Mouse (Mus musculus) layer of hippocampus, adult 9-10 months (tissue): ENCODE data around the gene Ehmt2.
"Not testable (repeated sequence)": the region's sequence is repeated elsewhere in the genome, so short reads cannot be mapped to it uniquely, and the experiment has no call there.

Experiments used
- DNase-seq: peaks from one replicate; pipeline ENCODE4 v3.0.0; 2022; ENCODE audit warnings: low spot score

Gene Ehmt2

DNA sequence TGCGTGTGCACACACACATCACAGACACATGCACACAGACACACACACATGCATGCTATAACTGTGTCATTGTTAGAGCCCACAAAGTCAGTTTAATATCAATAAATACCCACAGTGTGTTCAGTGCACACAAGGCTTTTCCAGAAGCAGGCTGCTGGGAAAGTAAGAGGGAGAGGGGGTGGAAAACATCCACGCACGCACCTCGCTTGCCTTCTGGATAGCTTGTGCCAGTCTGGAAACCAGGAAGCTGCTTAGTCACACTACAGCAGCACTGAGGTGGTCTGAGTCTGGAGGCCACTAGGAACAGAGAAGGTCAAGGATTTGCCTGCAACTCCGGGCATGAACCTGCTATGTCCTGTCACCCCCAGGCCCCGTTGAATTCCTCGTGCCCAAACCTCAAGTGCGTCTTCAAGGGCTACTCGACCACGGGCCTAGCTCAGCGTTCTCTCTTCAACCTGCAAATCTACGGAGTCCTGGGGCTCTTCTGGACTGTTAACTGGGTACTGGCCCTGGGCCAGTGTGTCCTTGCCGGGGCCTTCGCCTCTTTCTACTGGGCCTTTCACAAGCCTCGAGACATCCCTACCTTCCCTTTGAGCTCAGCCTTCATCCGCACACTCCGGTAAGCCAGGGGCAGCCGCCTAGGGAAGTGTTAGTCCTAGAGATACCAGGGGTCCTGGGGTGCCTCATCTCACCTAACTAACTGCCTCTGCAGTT, 29.2 kb downstream of the Ehmt2 start:
- DNase-seq, result no peak

DNA sequence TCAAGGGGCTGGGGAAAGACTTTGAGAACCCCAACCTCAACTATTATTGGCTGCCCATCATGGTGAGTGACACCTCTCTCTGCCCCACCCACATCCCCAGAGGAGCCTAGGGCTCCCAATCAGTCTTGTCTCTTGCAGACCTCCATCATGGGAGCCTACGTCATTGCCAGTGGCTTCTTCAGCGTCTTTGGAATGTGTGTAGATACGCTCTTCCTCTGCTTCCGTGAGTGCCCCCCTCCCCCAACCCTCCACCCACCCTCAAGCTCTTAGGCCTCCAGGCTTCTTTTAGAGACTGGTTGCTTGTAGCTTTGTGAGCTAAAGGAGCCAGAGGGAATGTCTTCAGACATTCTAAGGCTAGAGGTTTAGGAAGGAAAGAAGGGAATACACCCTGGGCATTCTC, 30.6 kb downstream of the Ehmt2 start:
- DNase-seq, result no peak

DNA sequence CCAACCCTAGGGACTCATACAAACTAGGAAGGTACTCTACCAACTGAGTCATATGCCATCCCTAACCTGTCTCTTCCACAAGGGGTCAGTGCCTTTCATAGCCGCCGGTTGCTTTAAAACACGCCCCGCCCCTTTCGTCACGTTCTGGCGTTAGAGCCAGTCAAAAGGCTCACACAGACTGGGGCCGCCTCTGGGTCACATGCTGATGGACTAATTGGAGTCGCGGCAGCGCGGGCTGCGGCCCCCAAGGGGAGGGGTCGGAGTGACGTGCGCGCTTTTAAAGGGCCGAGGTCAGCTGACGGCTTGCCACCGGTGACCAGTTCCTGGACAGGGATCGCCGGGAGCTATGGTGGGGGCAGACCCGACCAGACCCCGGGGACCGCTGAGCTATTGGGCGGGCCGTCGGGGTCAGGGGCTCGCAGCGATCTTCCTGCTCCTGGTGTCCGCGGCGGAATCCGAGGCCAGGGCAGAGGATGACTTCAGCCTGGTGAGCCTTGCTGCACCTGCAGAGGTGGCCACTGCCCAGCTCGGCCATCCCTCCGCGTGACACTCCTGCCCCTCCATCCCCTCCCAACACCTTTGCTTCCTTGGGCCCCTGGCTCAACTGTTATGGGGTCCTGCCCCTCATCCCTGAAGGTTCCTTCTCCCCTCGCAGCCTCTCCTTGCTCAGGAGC, 32.9 kb downstream of the Ehmt2 start, which contains the start of gene Neu1:
Neu1 (plus strand) TSS at position 193 of the 674 bp plus-strand sequence.
- peak; percentile 97 for DNase-seq

DNA sequence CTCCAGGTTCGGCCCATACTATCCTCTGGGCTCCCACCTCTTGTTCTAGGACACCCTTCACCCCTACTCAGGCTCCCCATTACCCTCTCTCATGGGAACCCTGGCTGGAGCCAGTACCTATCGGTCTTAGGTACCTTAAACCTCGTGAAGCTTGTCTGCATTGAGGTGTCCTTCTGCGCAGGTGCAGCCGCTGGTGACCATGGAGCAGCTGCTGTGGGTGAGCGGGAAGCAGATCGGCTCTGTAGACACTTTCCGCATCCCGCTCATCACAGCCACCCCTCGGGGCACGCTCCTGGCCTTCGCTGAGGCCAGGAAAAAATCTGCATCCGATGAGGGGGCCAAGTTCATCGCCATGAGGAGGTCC, 33.4 kb downstream of the Ehmt2 start:
- DNase-seq, result no peak

DNA sequence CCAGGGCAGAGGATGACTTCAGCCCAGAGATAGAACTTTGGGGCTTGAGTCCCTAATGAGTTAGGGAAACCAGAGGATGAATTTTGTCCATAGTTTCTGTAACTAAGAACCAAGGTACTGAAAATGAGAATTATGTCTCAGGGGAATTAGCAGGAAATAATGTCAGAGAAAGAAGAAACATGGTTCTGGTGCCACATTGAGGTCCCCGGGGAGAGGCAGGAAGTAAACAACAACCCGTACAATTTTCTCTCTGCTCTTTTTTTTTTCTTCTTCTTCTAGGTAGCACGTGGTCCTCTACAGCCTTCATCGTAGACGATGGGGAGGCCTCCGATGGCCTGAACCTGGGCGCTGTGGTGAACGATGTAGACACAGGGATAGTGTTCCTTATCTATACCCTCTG, 34.0 kb downstream of the Ehmt2 start:
- DNase-seq, result no peak

DNA sequence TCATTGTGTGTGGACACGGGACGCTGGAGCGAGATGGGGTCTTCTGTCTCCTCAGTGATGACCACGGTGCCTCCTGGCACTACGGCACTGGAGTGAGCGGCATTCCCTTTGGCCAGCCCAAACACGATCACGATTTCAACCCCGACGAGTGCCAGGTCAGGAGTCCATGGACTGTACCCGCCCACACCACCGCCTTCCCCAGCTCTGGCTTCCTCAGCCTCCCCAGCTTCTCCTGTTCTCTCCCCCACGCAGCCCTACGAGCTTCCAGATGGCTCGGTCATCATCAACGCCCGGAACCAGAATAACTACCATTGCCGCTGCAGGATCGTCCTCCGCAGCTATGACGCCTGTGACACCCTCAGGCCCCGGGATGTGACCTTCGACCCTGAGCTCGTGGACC, 35.8 kb downstream of the Ehmt2 start:
- no peak for DNase-seq

DNA sequence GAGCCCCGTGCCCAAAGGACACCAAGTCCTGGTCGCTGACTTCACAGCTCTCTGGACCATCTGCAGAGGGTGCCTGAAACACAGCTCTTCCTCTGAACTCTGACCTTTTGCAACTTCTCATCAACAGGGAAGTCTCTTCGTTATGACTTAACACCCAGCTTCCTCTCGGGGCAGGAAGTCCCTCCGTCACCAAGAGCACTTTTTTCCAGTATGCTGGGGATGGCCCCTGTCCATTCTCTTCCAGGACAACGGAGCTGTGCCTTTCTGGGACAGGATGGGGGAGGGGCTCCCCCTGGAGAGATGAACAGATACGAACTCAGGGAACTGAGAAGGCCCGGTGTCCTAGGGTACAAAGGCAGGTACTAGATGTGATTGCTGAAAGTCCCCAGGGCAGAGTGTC, 36.6 kb downstream of the Ehmt2 start:
- no peak for DNase-seq

DNA sequence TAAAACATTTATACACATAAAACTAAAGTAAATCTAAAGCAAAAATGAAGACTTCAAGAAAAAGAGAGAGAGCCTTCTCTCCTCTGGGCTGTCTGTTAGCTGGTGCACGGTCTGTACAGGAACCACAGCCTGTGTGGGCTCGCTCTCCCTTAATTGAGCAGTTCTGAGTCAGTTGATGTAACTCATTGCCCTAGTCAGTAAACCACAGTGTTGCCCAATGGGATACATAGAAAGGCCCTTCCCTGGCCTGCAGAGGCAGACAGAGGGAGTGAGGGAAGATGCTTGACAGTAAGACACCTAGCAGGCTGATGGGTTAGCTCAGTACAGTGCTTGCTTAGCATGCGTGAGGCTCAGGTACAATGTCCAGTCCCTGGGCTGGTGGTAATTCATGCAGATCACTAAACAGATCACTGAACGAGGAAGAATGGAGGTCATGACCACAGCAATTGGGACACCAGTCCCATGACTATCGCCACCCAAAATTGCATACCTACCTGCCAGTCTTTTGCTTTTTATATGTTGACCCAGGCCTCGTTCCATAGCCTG, 39.8 kb downstream of the Ehmt2 start:
- no peak for DNase-seq

DNA sequence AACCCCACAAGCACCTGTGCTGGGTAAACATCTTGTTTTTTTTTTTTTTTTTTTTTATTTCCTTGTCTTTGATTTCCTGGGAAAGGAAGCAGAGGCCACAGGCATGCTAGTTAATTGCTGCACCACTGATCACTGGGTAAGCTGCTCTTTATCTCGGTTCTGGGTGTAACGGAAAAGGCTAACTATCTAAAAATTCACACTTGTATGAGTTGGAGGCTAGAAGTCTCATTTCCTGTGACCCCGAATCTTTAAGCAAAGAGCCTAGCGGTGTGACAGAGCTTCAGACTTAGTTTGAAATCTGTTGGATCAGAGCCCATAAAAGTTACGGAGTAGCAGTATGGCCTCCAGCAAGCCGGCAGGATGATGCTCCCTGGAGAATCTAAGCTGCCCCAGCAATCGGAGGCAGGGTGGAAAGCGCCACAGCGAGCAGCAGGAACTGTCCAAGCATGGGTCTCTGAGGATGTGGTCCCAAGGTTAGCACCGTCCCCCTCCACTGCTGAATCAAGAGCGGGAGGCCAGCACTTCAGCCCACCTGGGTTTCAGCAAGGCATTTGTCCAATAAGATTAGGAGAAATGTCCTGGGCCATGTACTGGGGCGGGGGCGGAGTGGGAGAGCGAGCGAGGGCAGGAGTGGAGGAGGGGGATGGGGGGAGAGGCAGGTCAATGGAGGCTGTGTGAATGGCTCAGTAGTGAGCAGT, 43.2 kb downstream of the Ehmt2 start:
- no peak for DNase-seq

DNA sequence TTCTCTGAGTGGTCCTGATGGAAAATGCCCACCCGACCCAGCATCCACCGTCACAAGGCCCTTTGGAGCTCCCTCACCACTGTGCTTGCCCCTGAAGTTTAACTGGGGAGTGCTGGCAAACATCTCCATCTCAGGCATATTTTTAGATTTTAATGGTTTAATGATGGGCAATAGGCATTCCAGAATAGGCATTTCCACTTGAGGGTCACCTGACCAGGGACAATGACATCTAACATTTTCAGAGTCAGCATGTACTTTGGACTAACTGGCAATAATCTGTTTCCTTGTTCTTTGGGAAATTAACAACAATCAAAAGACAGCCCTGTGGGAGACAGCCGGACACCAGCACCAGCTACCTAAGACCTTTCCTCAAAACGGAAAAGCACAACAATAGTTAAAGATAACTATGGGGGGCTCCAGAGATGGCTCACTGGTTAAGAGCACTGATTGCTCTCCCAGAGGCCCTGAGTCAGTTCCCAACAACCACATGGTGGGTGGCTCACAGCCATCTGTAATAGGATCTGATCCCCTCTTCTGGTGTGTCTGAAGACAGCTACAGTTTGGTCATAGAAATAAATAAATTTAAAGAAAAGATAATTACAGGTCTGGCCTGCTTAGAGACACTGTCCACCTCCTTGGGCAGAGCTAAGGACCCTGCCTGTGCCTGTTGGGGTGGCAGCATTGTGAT, 45.0 kb downstream of the Ehmt2 start:
- no peak for DNase-seq

DNA sequence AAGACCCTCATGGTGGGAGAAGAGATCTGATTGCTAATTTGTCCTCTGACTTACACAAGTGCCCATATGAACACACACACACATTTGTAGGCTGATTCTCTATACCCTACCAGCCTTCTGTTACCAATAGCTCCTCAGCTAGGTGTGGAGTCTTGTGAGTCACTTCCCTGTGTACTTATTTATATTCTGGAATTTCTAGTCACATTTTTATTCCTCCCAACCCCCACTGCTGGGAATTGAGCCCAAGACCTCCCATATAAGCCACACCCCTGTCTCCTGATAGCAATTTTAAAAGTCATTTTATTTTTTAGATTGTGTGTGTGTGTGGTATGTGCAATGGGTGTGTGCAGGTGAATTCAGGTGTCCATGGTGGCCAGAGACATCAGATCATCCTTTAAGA, 46.1 kb downstream of the Ehmt2 start:
- no peak for DNase-seq

DNA sequence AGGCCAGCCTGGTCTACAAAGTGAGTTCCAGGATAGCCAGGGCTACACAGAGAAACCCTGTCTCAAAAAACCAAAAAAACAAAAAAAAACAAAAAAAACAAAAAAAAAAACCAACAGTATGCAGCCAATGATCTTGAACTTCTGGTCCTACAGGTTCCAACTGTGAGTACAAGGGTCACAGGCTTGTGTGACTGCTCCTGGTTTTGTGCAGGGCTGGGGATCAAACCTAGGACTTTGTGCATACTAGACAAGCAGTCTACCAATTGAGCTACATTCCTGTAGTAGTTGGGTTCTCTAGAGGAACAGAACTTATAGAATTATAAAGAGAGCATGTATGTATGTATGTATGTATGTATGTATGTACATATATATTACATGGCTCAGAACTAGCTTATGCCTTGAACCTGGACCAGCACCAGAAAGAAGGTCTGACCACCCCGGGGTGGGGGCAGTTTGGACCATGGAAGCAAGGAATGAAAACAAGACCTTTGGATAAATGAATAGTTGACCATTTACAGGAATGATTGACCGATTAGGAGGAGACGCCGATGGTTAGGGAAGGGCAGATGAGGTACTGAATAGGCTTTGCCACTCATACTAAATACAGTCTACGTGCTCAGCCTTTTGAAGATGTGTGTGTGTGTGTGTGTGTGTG, 48.3 kb downstream of the Ehmt2 start:
- DNase-seq, result no peak

DNA sequence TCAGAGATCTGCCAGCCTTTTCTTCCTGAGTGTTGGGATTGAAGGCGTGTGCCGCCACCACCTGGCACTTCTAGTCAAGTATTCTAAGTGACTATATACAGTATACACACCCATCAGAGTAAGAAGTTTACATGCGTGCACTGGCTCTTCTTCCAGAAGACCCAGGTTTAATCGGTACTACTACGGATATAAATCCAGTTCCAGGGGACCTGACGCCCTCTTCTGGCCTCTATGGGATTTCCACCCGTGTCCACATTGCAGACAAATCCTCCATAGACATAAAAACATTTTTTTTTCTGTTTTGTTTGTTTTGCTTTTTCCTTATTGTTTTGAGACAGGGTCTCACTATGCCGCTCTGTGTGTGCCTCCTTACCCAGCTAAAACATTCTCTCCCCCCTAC, 49.3 kb downstream of the Ehmt2 start:
- DNase-seq, result no peak

DNA sequence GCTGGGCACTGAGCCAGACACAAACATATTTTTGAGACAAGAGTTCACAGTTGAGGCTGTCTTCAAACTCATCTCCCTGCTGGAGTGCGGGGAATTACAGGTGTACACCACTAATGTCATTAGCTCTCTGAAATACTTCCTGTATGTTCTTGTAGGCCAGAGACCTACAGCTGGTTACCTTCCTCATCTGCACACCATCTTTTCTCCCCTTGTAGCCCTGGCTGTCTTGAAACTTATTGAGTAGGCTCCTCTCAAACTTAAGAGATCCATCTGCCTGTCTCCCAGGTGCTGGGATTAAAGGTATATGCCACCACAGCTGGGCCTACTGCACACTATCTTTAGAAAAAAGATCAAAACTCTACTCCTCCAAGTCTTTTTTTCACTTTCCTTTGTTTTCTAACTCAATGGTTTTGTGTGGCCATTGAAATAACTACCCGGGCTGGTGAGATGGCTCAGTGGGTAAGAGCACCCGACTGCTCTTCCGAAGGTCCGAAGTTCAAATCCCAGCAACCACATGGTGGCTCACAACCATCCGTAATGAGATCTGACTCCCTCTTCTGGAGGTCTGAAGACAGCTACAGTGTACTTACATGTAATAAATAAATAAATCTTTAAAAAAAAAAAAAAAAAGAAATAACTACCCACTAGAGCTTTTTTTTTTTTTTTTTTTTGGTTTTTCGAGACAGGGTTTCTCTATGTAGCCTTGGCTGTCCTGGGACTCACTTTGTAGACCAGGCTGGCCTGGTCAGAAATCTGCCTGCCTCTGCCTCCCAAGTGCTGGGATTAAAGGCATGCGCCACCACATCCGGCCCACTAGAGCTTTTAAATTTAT, 50.7 kb downstream of the Ehmt2 start:
- not testable (repeated sequence) for DNase-seq

DNA sequence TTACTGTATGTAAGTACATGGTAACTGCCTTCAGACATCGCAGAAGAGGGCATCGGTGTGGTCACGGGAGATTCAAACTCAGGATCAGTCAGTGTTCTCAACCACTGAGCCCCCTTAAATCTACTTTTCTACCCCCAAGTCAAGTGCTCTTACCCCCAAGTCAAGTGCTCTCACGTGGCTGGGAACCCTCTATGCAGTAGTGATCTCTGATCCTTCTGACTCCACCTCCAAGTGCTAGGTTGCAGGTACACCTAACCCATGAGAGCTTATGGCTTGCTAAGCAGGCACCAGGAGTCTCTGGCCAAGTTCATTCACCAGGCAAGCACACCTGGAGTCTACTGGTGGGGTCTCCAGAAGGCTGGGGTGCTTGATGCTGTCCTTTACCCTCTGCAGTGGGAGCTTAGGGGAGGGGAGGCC, 51.3 kb downstream of the Ehmt2 start:
- no peak for DNase-seq

DNA sequence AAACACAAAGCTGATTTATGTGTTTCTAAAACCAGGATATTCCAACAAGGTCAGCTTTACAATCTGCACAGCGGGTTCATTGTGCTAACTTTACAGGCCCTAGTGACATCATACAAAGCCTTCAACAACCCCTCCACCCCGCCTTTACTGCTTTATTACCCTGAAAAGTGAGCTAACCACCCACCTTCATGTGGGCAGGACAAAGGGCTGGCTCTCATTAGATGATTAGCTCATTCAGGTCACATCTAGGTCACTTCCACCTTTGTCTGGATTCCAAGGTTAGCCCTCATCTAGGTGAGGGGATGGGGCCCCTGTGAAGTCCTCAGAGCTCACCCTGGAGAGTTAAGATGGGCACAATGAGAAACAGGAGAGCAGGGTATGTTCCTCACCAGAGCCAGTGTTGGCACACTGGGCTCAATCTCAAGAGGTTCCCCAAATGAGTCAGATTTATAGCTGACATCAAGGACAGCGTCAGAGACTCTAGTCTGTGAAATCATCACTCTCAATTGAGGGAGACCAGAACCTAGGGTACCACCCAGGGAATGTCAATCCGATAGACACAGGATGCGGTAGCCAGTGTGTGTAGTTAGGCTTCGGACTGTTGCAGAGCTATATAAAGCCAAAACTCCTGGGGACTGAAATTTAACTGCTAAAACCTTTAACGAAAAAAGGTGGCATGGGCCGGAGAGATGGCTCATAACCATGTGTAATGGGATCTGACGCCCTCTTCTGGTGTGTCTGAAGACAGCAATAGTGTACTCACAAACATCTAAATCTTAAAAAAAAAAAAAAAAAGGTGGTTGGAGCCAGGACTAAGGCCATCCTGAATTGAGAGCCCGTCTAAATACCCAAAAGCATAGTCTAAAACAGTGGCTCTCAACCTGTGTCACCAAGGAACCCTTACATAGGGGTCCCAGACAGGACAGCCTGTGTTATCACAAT, 52.5 kb downstream of the Ehmt2 start:
- DNase-seq, result no peak

DNA sequence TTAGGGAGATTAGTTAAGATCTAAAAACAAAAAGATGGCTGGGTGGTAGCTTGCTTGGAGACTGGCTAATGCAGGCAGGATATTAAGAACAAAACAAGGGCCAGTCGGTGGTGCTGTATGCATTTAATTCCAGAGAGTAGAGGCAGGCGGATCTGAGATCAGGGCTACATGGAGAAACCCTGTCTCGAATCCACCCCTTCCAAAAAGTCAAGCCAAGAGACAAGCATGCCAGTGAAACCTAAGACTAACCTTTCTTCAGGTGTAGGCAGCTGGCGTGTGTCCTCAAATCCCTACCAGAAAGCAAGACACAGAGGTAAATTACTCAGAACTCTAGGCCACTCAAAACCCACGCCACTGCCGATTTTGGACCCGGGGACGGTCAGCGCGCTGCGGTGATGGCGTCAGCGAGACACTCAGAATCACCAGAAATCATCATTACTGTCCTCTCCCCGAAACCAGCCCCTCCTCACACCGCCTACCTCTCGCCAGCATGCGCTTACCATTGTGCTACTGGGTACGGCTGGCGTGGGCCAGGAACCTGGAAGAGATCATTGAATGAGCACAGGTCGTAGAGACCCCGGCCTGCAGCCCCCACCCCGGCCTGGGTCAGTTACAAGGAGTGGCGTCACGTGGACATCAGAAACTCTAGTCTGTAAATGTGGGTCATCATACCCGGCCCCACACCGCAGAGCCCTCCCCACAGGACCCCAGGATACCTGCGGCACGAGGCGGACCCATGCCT, 53.5 kb downstream of the Ehmt2 start:
- no peak for DNase-seq

DNA sequence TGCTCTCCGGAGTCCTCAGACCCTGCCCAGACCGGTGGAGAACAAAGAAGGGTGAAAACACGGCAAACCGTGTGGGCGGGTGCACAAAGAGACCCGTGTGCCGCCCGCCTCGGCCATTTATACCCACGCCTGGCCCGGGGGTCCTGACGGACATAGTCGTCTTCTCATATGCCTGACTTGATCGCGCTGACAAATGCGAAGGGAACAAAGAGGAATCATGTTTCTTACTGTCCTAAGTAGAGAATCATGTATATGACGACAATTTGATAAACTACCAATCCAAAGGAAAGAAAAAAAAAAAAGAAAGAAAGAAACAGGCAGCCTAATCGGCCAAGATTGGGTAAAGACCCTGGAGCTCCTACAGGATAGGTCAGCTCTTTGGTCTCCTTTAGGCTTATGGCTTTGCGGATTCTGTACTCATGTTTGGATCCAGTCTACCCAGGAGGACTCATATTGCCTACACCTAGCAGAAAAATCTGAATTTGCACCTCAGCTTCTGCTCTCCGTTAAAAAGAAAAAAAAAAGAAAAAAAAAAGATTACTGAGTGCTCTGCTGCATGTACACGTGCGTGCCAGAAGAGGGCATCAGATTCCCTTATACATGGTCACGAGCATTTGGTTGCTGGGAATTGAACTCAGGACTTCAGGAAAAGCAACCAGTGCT, 54.2 kb downstream of the Ehmt2 start:
- DNase-seq, result peak; percentile 74

DNA sequence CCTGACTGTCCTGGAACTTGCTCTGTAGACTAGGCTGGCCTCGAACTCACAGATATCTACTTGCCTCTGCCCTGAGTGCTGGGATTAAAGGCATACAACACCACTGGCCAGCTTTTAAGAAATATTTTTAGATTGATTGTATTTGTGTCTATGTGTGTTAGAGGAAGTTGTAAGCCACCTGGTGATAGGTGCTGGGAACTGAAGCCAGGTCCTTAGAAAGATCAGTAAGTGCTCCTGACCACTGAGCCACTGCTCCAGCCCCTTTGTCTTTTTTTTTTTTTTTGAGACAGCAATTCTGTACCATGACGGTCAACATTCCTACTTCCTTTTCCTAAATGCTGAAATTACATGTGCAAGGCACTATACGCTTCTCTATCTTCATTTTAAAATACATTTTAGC, 55.0 kb downstream of the Ehmt2 start:
- DNase-seq, result no peak
